Mouse (Mus musculus) small intestine, adult 2 months (tissue): ENCODE results near the gene Cpa5.

Experiments used
- CTCF ChIP-seq: fragments of 200-500 bp; IDR thresholded peaks from 2 replicates; pipeline ENCODE4 v1.5.1; 2012; ENCODE audit warnings: low read depth, mild to moderate bottlenecking, control low read depth, inconsistent platforms, low read length, moderate library complexity, mixed read lengths; ENCODE audit not compliant: insufficient replicate concordance, insufficient read length; ENCODE audit errors: extremely low read depth
- POLR2A ChIP-seq: fragments of 200-500 bp; IDR thresholded peaks from 2 replicates; pipeline ENCODE4 v1.6.1; 2012; ENCODE audit warnings: low read depth, mild to moderate bottlenecking, control low read depth, inconsistent platforms, low read length, moderate library complexity

DNA sequence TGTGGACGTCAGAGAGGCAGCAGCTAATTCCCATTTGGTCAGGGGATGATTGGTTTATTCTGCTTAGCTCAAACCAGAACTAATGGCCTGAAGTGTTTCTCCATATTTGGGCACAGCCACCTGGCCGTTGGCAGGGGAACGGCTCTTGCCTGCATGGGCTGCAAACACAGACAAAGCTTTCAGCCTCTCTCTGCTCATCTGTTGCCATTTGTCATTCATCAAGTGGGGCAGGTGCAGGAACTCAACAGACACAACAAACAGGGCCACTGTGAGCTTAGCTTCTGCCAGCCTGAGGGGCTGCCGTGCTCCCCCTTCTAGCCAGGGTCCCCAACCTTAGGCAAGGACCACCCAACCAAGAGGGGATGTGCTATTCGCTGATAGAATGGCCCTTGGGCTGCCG, 17.3 kb downstream of the Cpa5 start:
- no peak for TF ChIP-seq CTCF
- TF ChIP-seq POLR2A, result no peak
